ENCODE assay signal across 24 mouse cellular contexts in genomic region chr9:28121858-28122257, GRCm38 (mm10).
A peak's percentile ranks its signal among the peaks of the same experiment; 100 is the strongest.
DNase-seq lines count a peak whose midpoint lies in the region; ATAC-seq and TF ChIP-seq lines count a peak whose summit lies in the region.
"Had no signal": no experiment of that assay in that cellular context is flagged by ENCODE, and none has a peak within 500 bp of the region (broad histone marks: within the 10 kb centered on the region; RNA-seq: fewer than 3 reads in every experiment).

No protein-coding gene starts in this region.

- TF ChIP-seq EP300 in lung, postnatal 0 days (IDR thresholded peaks at IDR 0.05): peak; percentile 77

- no peaks in the 10 kb centered on the region for H3K36me3 ChIP-seq in lung, postnatal 0 days (ENCODE audit: insufficient read depth, low read length)
- H3K36me3 ChIP-seq: embryonic facial prominence, embryonic 10.5 days; embryonic facial prominence, embryonic 12.5 days; forebrain, embryonic 15.5 days; G1E had no signal

- peak; percentile 65 for DNase-seq in cerebellum, postnatal 10 days
- DNase-seq in cerebellum, adult 2 months: no peak
- peak; percentile 39 for DNase-seq in lung, postnatal 0 days (ENCODE audit: low spot score)
- no peak for DNase-seq in lung, postnatal 4 days
- DNase-seq in lung, postnatal 25 days (ENCODE audit: low spot score): peak; percentile 2
- DNase-seq in lung, adult 18-20 months: no peak
- DNase-seq: adrenal gland, adult 8-10 months; adrenal gland, postnatal 14 days; adrenal gland, postnatal 36 days; B cell, adult 2 months; cerebellum, adult 11-12 months; cerebellum, adult 8-10 months; cerebellum, adult 9-11 months; cerebellum, postnatal 25 days; forebrain, postnatal 0 days had no signal

- H3K4me1 ChIP-seq in cerebellum, adult 2 months (ENCODE audit: control insufficient read depth, insufficient read depth, low read length): no peaks in the 10 kb centered on the region
- no peaks in the 10 kb centered on the region; the same call in 1 of the 2 replicates for H3K4me1 ChIP-seq in lung, postnatal 0 days (ENCODE audit: insufficient read depth, low read depth, low read length)
- H3K4me1 ChIP-seq: embryonic facial prominence, embryonic 12.5 days; forebrain, embryonic 13.5 days; forebrain, embryonic 15.5 days had no signal

- WGBS in cerebellum, adult 2 months: 69% methylated on average over 2 of the region's 2 CpGs
- 73% methylated on average over 2 of the region's 2 CpGs for WGBS in lung, postnatal 0 days

- TF ChIP-seq POLR2A in cerebellum, adult 2 months (IDR thresholded peaks at IDR 0.05; ENCODE audit: borderline replicate concordance, insufficient read depth, low read length): no peak

- H3K27ac ChIP-seq in cerebellum, adult 2 months (ENCODE audit: insufficient read depth, low read length): no peak overlapping the region
- H3K27ac ChIP-seq in lung, postnatal 0 days (ENCODE audit: low read length): no peak overlapping the region
- H3K27ac ChIP-seq: embryonic facial prominence, embryonic 10.5 days; embryonic facial prominence, embryonic 12.5 days; forebrain, embryonic 13.5 days; forebrain, embryonic 15.5 days had no signal

- no peaks in the 10 kb centered on the region for H3K9me3 ChIP-seq in lung, postnatal 0 days (ENCODE audit: low read length)
- H3K9me3 ChIP-seq: embryonic facial prominence, embryonic 10.5 days; embryonic facial prominence, embryonic 12.5 days; forebrain, embryonic 13.5 days; forebrain, embryonic 15.5 days had no signal

- no peak overlapping the region for H3K4me2 ChIP-seq in lung, postnatal 0 days (replicated peaks; ENCODE audit: low read depth, low read length)
- H3K4me2 ChIP-seq: embryonic facial prominence, embryonic 12.5 days; forebrain, embryonic 13.5 days; forebrain, embryonic 15.5 days had no signal

- no peak for TF ChIP-seq CTCF in cerebellum, adult 2 months (IDR thresholded peaks at IDR 0.05; ENCODE audit: borderline replicate concordance, insufficient read depth, low read depth, low read length)
- no peak for TF ChIP-seq CTCF in lung, postnatal 0 days (IDR thresholded peaks at IDR 0.05)

- no peak overlapping the region for H3K9ac ChIP-seq in lung, postnatal 0 days (replicated peaks; ENCODE audit: low read depth)
- H3K9ac ChIP-seq: embryonic facial prominence, embryonic 12.5 days; forebrain, embryonic 13.5 days; forebrain, embryonic 15.5 days; forebrain, postnatal 0 days had no signal

- ATAC-seq in lung, postnatal 0 days: peak; percentile 47; the same call in 1 of the 2 replicates
- ATAC-seq: activated CD4-positive, CD25-positive, alpha-beta regulatory T cell, adult 4 months; CD4-positive, CD25-positive, alpha-beta regulatory T cell, adult 4 months; forebrain, embryonic 13.5 days; forebrain, embryonic 15.5 days; forebrain, postnatal 0 days; Patski had no signal

- H3K27me3 ChIP-seq in cerebellum, adult 2 months (ENCODE audit: control insufficient read depth, insufficient read depth, low read length): no peaks in the 10 kb centered on the region
- H3K27me3 ChIP-seq in lung, postnatal 0 days (replicated peaks; ENCODE audit: insufficient read depth, low read length): no peaks in the 10 kb centered on the region
- H3K27me3 ChIP-seq: CH12.LX; embryonic facial prominence, embryonic 12.5 days; forebrain, embryonic 13.5 days; forebrain, embryonic 15.5 days had no signal

- H3K4me3 ChIP-seq in cerebellum, adult 2 months (replicated peaks; ENCODE audit: insufficient read depth, low read depth, low read length): no peak overlapping the region
- no peak overlapping the region for H3K4me3 ChIP-seq in lung, postnatal 0 days (ENCODE audit: low read depth, low read length)
- H3K4me3 ChIP-seq: embryonic facial prominence, embryonic 10.5 days; embryonic facial prominence, embryonic 12.5 days; forebrain, embryonic 13.5 days; forebrain, embryonic 15.5 days had no signal

Comparison
In these comparisons a context has a peak if more than half of its experiments do, and no peak if none do; other contexts are left out.
1. DNase-seq: peak in cerebellum, postnatal 10 days (2 of 2), lung, postnatal 0 days (single experiment) and lung, postnatal 25 days (single experiment); none in cerebellum, adult 2 months (0 of 2), lung, postnatal 4 days (0 of 2) and lung, adult 18-20 months (0 of 2).